Mouse (Mus musculus) forebrain, embryonic 16.5 days (tissue): ENCODE results near the gene Ntng1. TPM values are rescaled to one million over a fixed set of nuclear protein-coding genes. Genes with fewer than 3 reads are reported as not detected.
A peak's percentile ranks its signal among the peaks of the same experiment; 100 is the strongest.
"Not testable (repeated sequence)": the region's sequence is repeated elsewhere in the genome, so short reads cannot be mapped to it uniquely, and the experiment has no call there.

ENCODE experiments used
- ATAC-seq: fragments of 200-750 bp; cut with Nextera tagmentation; 2 replicates; pipeline ENCODE4 v1.8.0; 2017; ENCODE audit warnings: mild to moderate bottlenecking, moderate library complexity
- H3K27ac ChIP-seq: fragments of 300-500 bp; sonication (generic); 2 replicates; pipeline ENCODE4 v1.5.1; 2014; ENCODE audit warnings: low read length, control low read depth
- H3K27me3 ChIP-seq: fragments of 300-500 bp; sonication (generic); replicated peaks from 2 replicates; pipeline ENCODE4 v1.6.1; 2014; ENCODE audit warnings: low read length; ENCODE audit not compliant: control insufficient read depth, insufficient read depth
- H3K36me3 ChIP-seq: fragments of 300-500 bp; sonication (generic); 2 replicates; pipeline ENCODE4 v1.6.1; 2014; ENCODE audit not compliant: control insufficient read depth, insufficient read depth
- H3K4me1 ChIP-seq: fragments of 300-500 bp; sonication (generic); replicated peaks from 2 replicates; pipeline ENCODE4 v1.6.1; 2014; ENCODE audit warnings: low read length; ENCODE audit not compliant: control insufficient read depth, insufficient read depth
- H3K4me2 ChIP-seq: fragments of 300-500 bp; sonication (generic); 2 replicates; pipeline ENCODE4 v1.6.1; 2014; ENCODE audit warnings: mild to moderate bottlenecking, low read length, control low read depth
- H3K4me3 ChIP-seq: fragments of 300-500 bp; sonication (generic); replicated peaks from 2 replicates; pipeline ENCODE4 v1.5.1; 2014; ENCODE audit warnings: mild to moderate bottlenecking, low read length, control low read depth
- H3K9ac ChIP-seq: fragments of 300-500 bp; sonication (generic); replicated peaks from 2 replicates; pipeline ENCODE4 v1.6.1; 2014; ENCODE audit warnings: low read depth, low read length, control low read depth
- H3K9me3 ChIP-seq: fragments of 300-500 bp; sonication (generic); 2 replicates; pipeline ENCODE4 v1.6.1; 2016; ENCODE audit warnings: low read length; ENCODE audit not compliant: control insufficient read depth
- WGBS: fragments of 180-500 bp; shearing (Covaris S2); extraction: QIAGEN DNeasy Blood & Tissue Kit; methylation state at CpG from one replicate; pipeline ENCODE4 v1.1.7; 2014; 5-methylcytosine and 5-hydroxymethylcytosine counted together
- polyA plus RNA-seq: library from polyadenylated mRNA; unstranded; fragments of >200 nt; fragmentation: Nextera tagmentation; extraction: Ambion mirVana; gene quantifications from 2 replicates; pipeline ENCODE4 v1.2.1, GENCODE M21; 2015

The Ntng1 gene
- polyA plus RNA-seq, 1 experiment from 2014 or later = 10.7 TPM

DNA sequence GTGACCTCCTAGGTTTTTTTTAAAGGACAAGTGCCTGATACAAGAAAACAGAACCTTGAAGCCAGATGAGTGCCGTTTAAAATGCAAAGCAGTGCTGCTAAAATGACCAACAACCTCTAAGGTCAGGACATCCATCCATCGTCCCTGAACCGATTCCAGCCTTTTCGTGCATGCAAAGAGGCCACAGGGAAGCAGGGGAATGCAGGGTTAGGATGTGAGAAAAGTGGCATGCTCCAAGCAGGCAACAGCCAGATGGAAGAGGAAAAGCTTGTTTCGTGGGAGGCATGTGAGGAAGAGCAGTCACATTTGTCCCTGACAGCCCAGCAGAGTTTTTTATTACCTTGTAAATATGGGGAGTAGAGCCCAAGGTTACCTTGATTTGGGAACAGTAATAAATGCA, 360.6 kb downstream of the Ntng1 start:
- Histone ChIP-seq H3K4me3 (no peak overlapping the region), H3K27ac (no peak overlapping the region; the same call in 1 of the 2 replicates), H3K27me3 (no peaks in the 10 kb centered on the region), H3K9me3 (no peaks in the 10 kb centered on the region), H3K9ac (no peak overlapping the region), H3K4me1 (peaks cover 21% of the 10 kb centered on the region), H3K36me3 (no peaks in the 10 kb centered on the region), H3K4me2 (peak overlapping the region; percentile 84)
- ATAC-seq = no peak
- 18% methylated on average over 5 of the region's 5 CpGs for WGBS

DNA sequence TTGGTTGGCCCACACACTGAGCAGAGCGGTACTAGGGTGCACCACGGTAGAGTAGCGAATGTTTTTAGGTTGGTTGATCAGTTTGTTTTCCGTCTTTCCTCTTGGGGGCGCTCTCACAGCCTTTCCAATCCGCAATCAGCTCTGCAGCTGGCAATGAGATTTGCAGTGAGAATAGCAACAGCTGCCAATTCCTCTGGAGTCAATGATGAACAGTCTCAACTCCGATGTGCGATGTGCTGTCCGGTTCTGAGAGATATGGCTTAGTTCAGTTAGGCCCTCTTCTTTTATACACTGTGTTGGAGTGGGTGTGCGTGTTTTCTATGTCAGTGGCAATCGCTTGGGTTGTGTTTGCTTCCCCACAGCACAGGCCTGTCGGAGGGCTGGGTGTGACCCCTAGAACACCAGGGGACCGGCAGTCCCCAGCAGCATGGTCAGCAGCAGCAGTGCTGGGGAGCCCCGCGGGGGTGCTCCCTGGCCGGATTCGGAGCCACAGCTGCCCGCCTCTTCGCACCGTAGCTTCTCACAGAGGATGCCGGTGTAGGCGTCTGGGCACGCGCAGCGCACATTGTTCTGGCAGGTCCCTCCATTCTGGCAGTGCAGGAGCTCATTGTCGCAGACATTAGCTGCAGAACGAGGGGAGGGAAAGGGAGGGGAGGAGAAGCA, 361.4 kb downstream of the Ntng1 start:
- Histone ChIP-seq H3K4me3 (peak overlapping the region; percentile 53), H3K27me3 (no peaks in the 10 kb centered on the region), H3K36me3 (no peaks in the 10 kb centered on the region), H3K27ac (peak overlapping the region; percentile 84), H3K9me3 (no peaks in the 10 kb centered on the region), H3K4me1 (peaks cover 21% of the 10 kb centered on the region), H3K9ac (peak overlapping the region; percentile 84), H3K4me2 (peak overlapping the region; percentile 84)
- under 1% methylated on average over 27 of the region's 27 CpGs for WGBS
- peak; percentile 89 for ATAC-seq

DNA sequence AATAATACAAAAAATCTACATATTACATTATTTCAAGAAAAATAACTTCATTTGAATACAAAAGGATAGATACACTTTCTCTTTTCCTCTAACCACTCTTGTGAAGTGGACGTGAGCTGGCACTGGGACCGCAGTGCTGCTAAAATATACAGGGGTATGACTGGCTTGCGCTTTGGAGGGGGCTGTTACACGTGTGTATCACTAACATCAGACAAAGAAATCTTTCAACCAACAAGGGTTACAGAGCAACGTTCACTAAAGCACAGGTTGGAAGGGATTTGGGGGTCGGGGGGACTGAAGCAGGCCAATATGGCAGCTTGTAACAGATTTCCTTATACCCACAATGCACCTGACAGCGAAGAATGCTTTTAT, 361.9 kb downstream of the Ntng1 start:
- 42% methylated on average over 7 of the region's 7 CpGs for WGBS
- Histone ChIP-seq H3K4me2 (peak overlapping the region; percentile 84), H3K4me1 (peaks cover 21% of the 10 kb centered on the region), H3K27me3 (no peaks in the 10 kb centered on the region), H3K27ac (peak overlapping the region; percentile 84; the same call in 1 of the 2 replicates), H3K9me3 (no peaks in the 10 kb centered on the region), H3K9ac (peak overlapping the region; percentile 84), H3K4me3 (peak overlapping the region; percentile 53), H3K36me3 (no peaks in the 10 kb centered on the region)
- no peak; the same call in 1 of the 2 replicates for ATAC-seq

DNA sequence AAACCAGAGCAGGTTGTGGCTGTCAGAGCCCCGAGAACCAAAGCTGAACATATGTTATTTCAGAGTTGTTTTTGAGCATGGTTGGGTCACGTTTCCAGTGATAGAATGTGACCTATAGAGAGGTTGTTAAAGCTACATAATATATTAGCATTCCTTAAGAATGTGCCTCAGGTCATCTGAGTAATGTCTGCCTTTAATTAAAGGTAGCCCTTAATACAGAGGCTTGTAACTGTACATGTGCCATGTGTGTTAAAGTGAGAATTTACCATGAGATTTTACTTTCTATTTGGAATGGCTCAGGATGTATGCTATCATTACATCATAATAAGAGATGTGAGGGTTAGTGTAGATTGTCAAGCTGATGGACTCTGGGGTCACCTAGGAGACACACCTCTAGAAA, 368.6 kb downstream of the Ntng1 start:
- no peak overlapping the region for H3K4me3 ChIP-seq
- no peak for ATAC-seq
- H3K27ac ChIP-seq = no peak overlapping the region
- no peaks in the 10 kb centered on the region; the same call in 1 of the 2 replicates for H3K4me1 ChIP-seq
- no peak overlapping the region for H3K9ac ChIP-seq
- no peaks in the 10 kb centered on the region for H3K36me3 ChIP-seq
- 60% methylated on average over 2 of the region's 2 CpGs for WGBS
- no peak overlapping the region for H3K4me2 ChIP-seq
- no peaks in the 10 kb centered on the region for H3K27me3 ChIP-seq
- no peaks in the 10 kb centered on the region for H3K9me3 ChIP-seq

DNA sequence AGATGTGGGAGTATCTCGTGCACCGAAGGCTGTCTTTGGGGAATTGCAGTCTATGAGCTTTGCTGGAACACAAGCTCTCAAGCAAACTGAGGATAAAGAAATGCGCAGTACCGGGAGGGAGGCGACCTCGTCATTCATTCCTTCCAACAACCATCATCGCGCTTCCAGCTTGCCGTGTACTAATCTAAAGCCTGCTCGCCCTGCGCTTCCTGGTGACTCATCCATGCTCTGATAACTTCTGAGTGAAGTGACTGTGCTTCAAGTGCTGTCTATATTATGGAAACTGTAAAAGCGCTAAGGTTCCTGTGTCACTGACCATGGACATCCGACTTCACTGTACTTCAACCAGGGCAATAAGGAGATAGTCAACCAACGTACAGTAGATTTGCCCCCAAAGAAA, 371.7 kb downstream of the Ntng1 start:
- ATAC-seq = no peak

DNA sequence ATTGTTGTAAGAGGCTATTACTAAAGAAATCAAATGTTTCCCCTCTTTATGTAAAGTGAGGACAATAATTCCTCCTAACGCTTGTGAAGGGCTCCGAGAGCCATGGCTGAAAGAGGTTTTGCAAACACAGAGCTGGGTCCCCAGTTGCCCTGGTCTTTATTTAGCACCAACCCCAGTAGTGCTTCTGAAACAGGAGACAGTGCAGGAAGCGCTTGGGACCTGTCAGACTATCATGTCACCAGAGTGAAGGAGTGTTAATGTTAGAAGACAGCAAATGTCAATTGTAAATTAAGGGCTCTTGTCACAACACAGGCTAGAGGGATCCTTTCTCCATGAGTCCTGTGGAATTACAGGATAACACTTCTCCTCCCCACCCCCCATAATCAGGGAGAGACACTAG, 376.9 kb downstream of the Ntng1 start:
- no peak for ATAC-seq

More for the DNA sequence above, 371.7 kb downstream of the Ntng1 start:
- Histone ChIP-seq H3K4me3 (no peak overlapping the region), H3K36me3 (no peaks in the 10 kb centered on the region), H3K4me2 (no peak overlapping the region), H3K27ac (no peak overlapping the region), H3K4me1 (no peaks in the 10 kb centered on the region), H3K27me3 (no peaks in the 10 kb centered on the region), H3K9ac (no peak overlapping the region), H3K9me3 (no peaks in the 10 kb centered on the region)
- 91% methylated on average over 14 of the region's 14 CpGs for WGBS

DNA sequence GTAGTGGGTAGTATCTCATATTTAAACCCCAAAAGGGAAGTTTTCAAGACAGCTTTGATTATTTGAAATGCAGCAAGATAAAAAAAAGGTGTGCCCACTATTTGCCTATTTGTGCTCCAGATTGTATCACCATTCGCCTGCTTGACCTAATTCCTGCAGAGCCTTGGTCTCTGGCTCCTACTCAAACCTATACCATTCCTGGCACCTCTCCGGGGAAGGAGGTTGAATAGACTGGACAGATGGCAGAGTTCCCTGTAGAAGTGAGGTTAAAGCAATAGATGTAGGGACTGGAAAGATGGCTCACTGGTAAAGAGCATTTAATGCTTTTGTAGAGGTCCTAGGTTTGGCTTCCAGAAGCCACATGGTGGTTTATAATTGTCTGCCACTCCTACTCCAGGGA, 378.2 kb downstream of the Ntng1 start:
- no peak for ATAC-seq
- Histone ChIP-seq H3K4me2 (no peak overlapping the region), H3K9ac (no peak overlapping the region), H3K27ac (no peak overlapping the region), H3K4me1 (no peaks in the 10 kb centered on the region), H3K9me3 (no peaks in the 10 kb centered on the region), H3K4me3 (no peak overlapping the region), H3K36me3 (no peaks in the 10 kb centered on the region), H3K27me3 (no peaks in the 10 kb centered on the region)
- WGBS = 72% methylated on average over 2 of the region's 2 CpGs

More for the DNA sequence above, 376.9 kb downstream of the Ntng1 start:
- no peaks in the 10 kb centered on the region for H3K27me3 ChIP-seq
- no peaks in the 10 kb centered on the region for H3K9me3 ChIP-seq
- H3K9ac ChIP-seq = no peak overlapping the region
- no peaks in the 10 kb centered on the region for H3K36me3 ChIP-seq
- WGBS = 88% methylated on average over 3 of the region's 3 CpGs
- no peak overlapping the region for H3K4me3 ChIP-seq
- H3K4me2 ChIP-seq = no peak overlapping the region
- no peak overlapping the region for H3K27ac ChIP-seq
- no peaks in the 10 kb centered on the region for H3K4me1 ChIP-seq

DNA sequence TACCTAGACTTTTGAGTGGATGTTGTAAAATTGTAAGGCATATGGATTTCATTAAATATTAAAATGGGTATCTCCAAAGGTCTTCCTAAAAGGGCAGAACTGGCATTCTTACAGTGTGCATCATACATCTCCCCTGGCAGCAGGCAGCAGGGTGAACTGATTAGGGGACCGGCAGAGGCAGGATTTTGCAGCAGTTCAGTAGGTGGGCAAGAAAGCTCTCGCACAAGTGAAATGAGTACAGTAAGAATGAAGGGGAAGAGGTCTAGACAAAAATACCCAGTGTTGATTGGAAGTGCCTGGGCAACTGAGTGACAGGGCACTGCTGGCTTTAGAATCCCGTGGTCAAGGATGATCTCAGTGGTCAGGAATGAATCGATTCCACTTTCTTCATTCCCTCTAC, 378.7 kb downstream of the Ntng1 start:
- H3K4me3 ChIP-seq = no peak overlapping the region

DNA sequence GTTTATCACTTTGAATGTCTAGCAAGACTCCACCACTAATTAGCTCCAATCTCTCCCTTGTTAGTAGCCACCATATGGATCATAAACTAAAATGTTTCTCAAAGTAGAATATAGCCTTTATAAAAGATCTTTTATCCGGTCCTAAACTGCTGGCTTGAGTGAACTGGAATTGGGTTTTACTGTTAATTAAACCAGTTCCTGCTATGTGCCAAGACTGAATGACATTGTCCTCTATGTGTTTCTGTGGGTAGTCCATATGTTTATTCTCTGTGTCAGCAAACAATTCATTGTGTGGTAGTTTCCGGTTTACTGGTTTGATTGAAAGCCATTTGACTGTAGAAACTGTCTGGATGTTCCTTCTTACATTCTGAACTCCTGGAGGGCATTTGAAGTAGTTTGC, 387.4 kb downstream of the Ntng1 start:
- ATAC-seq = peak; percentile 72
- no peak overlapping the region for H3K4me3 ChIP-seq
- no peak overlapping the region for H3K27ac ChIP-seq
- no peaks in the 10 kb centered on the region for H3K27me3 ChIP-seq
- no peak overlapping the region for H3K9ac ChIP-seq
- H3K9me3 ChIP-seq = no peaks in the 10 kb centered on the region; the same call in 1 of the 2 replicates
- no peak overlapping the region for H3K4me2 ChIP-seq
- no peaks in the 10 kb centered on the region for H3K36me3 ChIP-seq
- peaks cover 4% of the 10 kb centered on the region for H3K4me1 ChIP-seq
- WGBS = 22% methylated on average over 2 of the region's 2 CpGs

More for the DNA sequence above, 378.7 kb downstream of the Ntng1 start:
- no peaks in the 10 kb centered on the region for H3K9me3 ChIP-seq
- H3K27me3 ChIP-seq = no peaks in the 10 kb centered on the region
- no peak overlapping the region for H3K9ac ChIP-seq
- WGBS = 70% methylated on average over 4 of the region's 4 CpGs
- H3K4me2 ChIP-seq = no peak overlapping the region
- H3K27ac ChIP-seq = no peak overlapping the region
- H3K36me3 ChIP-seq = no peaks in the 10 kb centered on the region
- H3K4me1 ChIP-seq = no peaks in the 10 kb centered on the region
- ATAC-seq = no peak

DNA sequence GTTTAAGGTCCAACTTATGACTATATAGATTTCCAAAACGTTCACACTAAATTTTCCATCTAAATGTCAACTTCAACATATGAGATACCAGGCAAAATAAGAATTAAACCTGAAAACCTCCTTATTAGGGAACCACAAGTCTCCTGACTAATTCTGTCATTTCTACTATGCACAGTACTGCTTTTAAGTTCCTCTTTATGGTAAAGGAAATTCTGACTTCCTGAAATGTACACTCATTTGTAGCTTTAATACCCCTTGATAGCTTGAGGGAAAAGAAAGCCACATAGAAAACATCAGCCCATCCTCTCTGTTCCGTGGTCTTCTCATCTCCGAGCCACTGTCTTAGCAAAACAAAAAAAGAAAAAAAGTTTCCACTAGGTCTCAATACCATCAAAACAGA, 396.2 kb downstream of the Ntng1 start:
- H3K4me2 ChIP-seq, H3K27me3 ChIP-seq, H3K4me3 ChIP-seq, H3K36me3 ChIP-seq, H3K4me1 ChIP-seq, ATAC-seq, H3K9me3 ChIP-seq, H3K9ac ChIP-seq, H3K27ac ChIP-seq: not testable (repeated sequence)
- WGBS = 71% methylated on average over 3 of the region's 3 CpGs
